ENCODE assay signal across 14 mouse cellular contexts in the genomic region with DNA sequence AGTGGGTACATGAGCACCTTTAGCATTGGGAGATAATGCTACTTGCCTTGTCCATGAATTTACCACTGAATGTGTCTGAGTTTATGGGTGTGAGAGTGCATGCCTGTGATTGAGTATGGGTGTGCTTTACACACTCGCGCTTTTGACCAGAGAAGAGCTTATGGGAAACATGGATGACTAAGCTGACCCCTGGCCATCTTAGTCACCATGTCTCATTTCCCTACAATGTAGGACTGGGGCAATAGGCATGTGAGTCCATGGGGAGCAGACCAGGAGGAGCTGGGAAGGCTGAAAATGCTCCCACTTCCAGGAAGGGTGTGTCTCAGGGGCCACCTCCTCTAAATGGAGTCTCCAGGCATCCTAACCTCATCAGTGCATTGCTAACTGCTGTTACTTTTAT. TPM values are rescaled to one million over a fixed set of nuclear protein-coding genes. Genes with fewer than 3 reads are reported as not detected.
DNase-seq lines count a peak whose midpoint lies in the region; ATAC-seq and TF ChIP-seq lines count a peak whose summit lies in the region.
"Had no signal": no experiment of that assay in that cellular context is flagged by ENCODE, and none has a peak within 500 bp of the region (broad histone marks: within the 10 kb centered on the region; RNA-seq: fewer than 3 reads in every experiment).

No protein-coding gene starts in this region.

- no peak overlapping the region for H3K4me3 ChIP-seq in C2C12 (ENCODE audit: insufficient read depth, poor library complexity, severe bottlenecking)
- peak overlapping the region; percentile 90 for H3K4me3 ChIP-seq in cortical plate, adult 2 months (ENCODE audit: insufficient read depth, low read length)
- H3K4me3 ChIP-seq in hindbrain, embryonic 10.5 days: peak overlapping the region; percentile 48; the same call in 1 of the 2 replicates
- peak overlapping the region; percentile 55 for H3K4me3 ChIP-seq in midbrain, embryonic 14.5 days (replicated peaks; ENCODE audit: low read depth, low read length)
- no peak overlapping the region for H3K4me3 ChIP-seq in kidney, embryonic 15.5 days (replicated peaks)
- H3K4me3 ChIP-seq in kidney, embryonic 14.5 days (ENCODE audit: low read length): no peak overlapping the region
- H3K4me3 ChIP-seq: heart, embryonic 15.5 days; limb, embryonic 12.5 days had no signal

- H3K36me3 ChIP-seq in C2C12 (ENCODE audit: control insufficient read depth, insufficient read depth): no peaks in the 10 kb centered on the region
- peaks cover 3% of the 10 kb centered on the region; the same call in 1 of the 2 replicates for H3K36me3 ChIP-seq in hindbrain, embryonic 10.5 days
- peaks cover 12% of the 10 kb centered on the region; the same call in 1 of the 2 replicates for H3K36me3 ChIP-seq in midbrain, embryonic 14.5 days (ENCODE audit: control insufficient read depth, insufficient read depth, low read length)
- H3K36me3 ChIP-seq in kidney, embryonic 15.5 days: no peaks in the 10 kb centered on the region
- no peaks in the 10 kb centered on the region for H3K36me3 ChIP-seq in kidney, embryonic 14.5 days (ENCODE audit: control insufficient read depth, insufficient read depth, low read length)
- H3K36me3 ChIP-seq: heart, embryonic 15.5 days; limb, embryonic 12.5 days had no signal

- no peaks in the 10 kb centered on the region for H3K9me3 ChIP-seq in hindbrain, embryonic 10.5 days
- H3K9me3 ChIP-seq in midbrain, embryonic 14.5 days (ENCODE audit: control insufficient read depth, low read length): no peaks in the 10 kb centered on the region
- no peaks in the 10 kb centered on the region for H3K9me3 ChIP-seq in kidney, embryonic 15.5 days (replicated peaks)
- no peaks in the 10 kb centered on the region for H3K9me3 ChIP-seq in kidney, embryonic 14.5 days (ENCODE audit: control insufficient read depth, low read length)
- H3K9me3 ChIP-seq: heart, embryonic 15.5 days; limb, embryonic 12.5 days had no signal

- intact Hi-C loops in gastrocnemius, postnatal 14 days (cut with DNase I; ENCODE audit: low total_unique reads): no loop called here

- ATAC-seq in midbrain, embryonic 14.5 days (ENCODE audit: low FRiP score, low TSS enrichment): no peak
- no peak for ATAC-seq in kidney, embryonic 15.5 days (replicated peaks; ENCODE audit: low FRiP score)
- ATAC-seq in kidney, embryonic 14.5 days (ENCODE audit: low FRiP score, low TSS enrichment): no peak

- no peak for TF ChIP-seq CTCF in C2C12 (IDR thresholded peaks at IDR 0.05; ENCODE audit: control insufficient read depth, insufficient read depth, insufficient read length)
- no peak for TF ChIP-seq CTCF in cortical plate, adult 2 months (IDR thresholded peaks at IDR 0.05; ENCODE audit: extremely low read depth, insufficient read depth, low read length)

- H3K9ac ChIP-seq in midbrain, embryonic 14.5 days (replicated peaks; ENCODE audit: low read length): peak overlapping the region; percentile 74
- no peak overlapping the region for H3K9ac ChIP-seq in kidney, embryonic 15.5 days
- H3K9ac ChIP-seq in kidney, embryonic 14.5 days (ENCODE audit: low read depth, low read length): no peak overlapping the region
- H3K9ac ChIP-seq: heart, embryonic 15.5 days; limb, embryonic 12.5 days; lung, embryonic 14.5 days had no signal

- H3K27ac ChIP-seq in cortical plate, adult 2 months (ENCODE audit: insufficient read depth, low read length): peak overlapping the region; percentile 53
- H3K27ac ChIP-seq in hindbrain, embryonic 10.5 days: no peak overlapping the region; the same call in 1 of the 2 replicates
- peak overlapping the region; percentile 88 for H3K27ac ChIP-seq in midbrain, embryonic 14.5 days (replicated peaks; ENCODE audit: low read depth, low read length)
- H3K27ac ChIP-seq in kidney, embryonic 15.5 days: no peak overlapping the region
- H3K27ac ChIP-seq in kidney, embryonic 14.5 days (ENCODE audit: low read depth, low read length): no peak overlapping the region
- H3K27ac ChIP-seq: heart, embryonic 15.5 days; limb, embryonic 12.5 days had no signal

- H3K79me2 ChIP-seq in C2C12 (ENCODE audit: control insufficient read depth, insufficient read depth): no peaks in the 10 kb centered on the region

- peak overlapping the region; percentile 59 for H3K4me2 ChIP-seq in midbrain, embryonic 14.5 days (ENCODE audit: low read length)
- no peak overlapping the region for H3K4me2 ChIP-seq in kidney, embryonic 15.5 days
- no peak overlapping the region for H3K4me2 ChIP-seq in kidney, embryonic 14.5 days (replicated peaks; ENCODE audit: low read depth, low read length)
- H3K4me2 ChIP-seq: heart, embryonic 15.5 days; limb, embryonic 12.5 days; lung, embryonic 14.5 days had no signal

- TF ChIP-seq POLR2A in cortical plate, adult 2 months (IDR thresholded peaks at IDR 0.05; ENCODE audit: extremely low read depth, insufficient read depth, low read length): no peak

- H3K27me3 ChIP-seq in C2C12 (ENCODE audit: control insufficient read depth, insufficient read depth, insufficient read length): peaks cover 42% of the 10 kb centered on the region
- H3K27me3 ChIP-seq in hindbrain, embryonic 10.5 days (ENCODE audit: insufficient read depth, poor library complexity, severe bottlenecking): peaks cover 100% of the 10 kb centered on the region
- peaks cover 41% of the 10 kb centered on the region for H3K27me3 ChIP-seq in midbrain, embryonic 14.5 days (ENCODE audit: control insufficient read depth, insufficient read depth, low read length)
- H3K27me3 ChIP-seq in kidney, embryonic 15.5 days: peaks cover 99% of the 10 kb centered on the region
- peaks cover 98% of the 10 kb centered on the region for H3K27me3 ChIP-seq in kidney, embryonic 14.5 days (ENCODE audit: control insufficient read depth, insufficient read depth, low read length)

- no peak for DNase-seq in hindbrain, embryonic 10.5 days (ENCODE audit: low spot score)
- DNase-seq in midbrain, embryonic 14.5 days: peak; percentile 12
- no peak for DNase-seq in gastrocnemius, postnatal 14 days
- DNase-seq in heart, postnatal 4 days: no peak
- DNase-seq: kidney, adult 18-20 months; layer of hippocampus, adult 9-11 months; lung, embryonic 14.5 days had no signal

- peaks cover 8% of the 10 kb centered on the region for H3K4me1 ChIP-seq in cortical plate, adult 2 months (ENCODE audit: control insufficient read depth, insufficient read depth, low read length)
- H3K4me1 ChIP-seq in hindbrain, embryonic 10.5 days (replicated peaks): peaks cover 57% of the 10 kb centered on the region
- H3K4me1 ChIP-seq in midbrain, embryonic 14.5 days (ENCODE audit: control insufficient read depth, insufficient read depth, low read length): peaks cover 33% of the 10 kb centered on the region
- peaks cover 14% of the 10 kb centered on the region for H3K4me1 ChIP-seq in kidney, embryonic 15.5 days
- no peaks in the 10 kb centered on the region for H3K4me1 ChIP-seq in kidney, embryonic 14.5 days (ENCODE audit: control insufficient read depth, insufficient read depth, low read length)

- 17% methylated on average over 2 of the region's 2 CpGs for WGBS in hindbrain, embryonic 10.5 days
- WGBS in midbrain, embryonic 14.5 days: 15% methylated on average over 2 of the region's 2 CpGs
- WGBS in kidney, embryonic 15.5 days: 14% methylated on average over 2 of the region's 2 CpGs
- 10% methylated on average over 2 of the region's 2 CpGs for WGBS in kidney, embryonic 14.5 days

- no peak overlapping the region for H3ac ChIP-seq in C2C12 (ENCODE audit: control insufficient read depth, insufficient read length, low read depth)

- no peaks in the 10 kb centered on the region for H3K79me3 ChIP-seq in C2C12 (ENCODE audit: low read depth)

TF ChIP-seq in C2C12, 6 proteins besides CTCF, POLR2A, EP300 and RAD21:
- TF ChIP-seq USF1 (IDR thresholded peaks at IDR 0.05; ENCODE audit: low read depth): no peak
- no peak for TF ChIP-seq CEBPB (IDR thresholded peaks at IDR 0.05; ENCODE audit: low read depth)
- TF ChIP-seq MAX (IDR thresholded peaks at IDR 0.05): peak; percentile 25

RNA-seq across cellular contexts. Expression of a gene that starts 44.4 kb away (rescaled TPM):
- polyA plus RNA-seq in C2C12 (2012; fragmentation: generic; extraction: Trizol): not detected
- polyA plus RNA-seq in cortical plate, adult 2 months (2012; rRNA removed): not detected in 2 replicates
- not detected in 2 replicates for polyA plus RNA-seq in hindbrain, embryonic 10.5 days (2016; fragmentation: Nextera tagmentation; extraction: Ambion mirVana)
- 0.21 and 0.22 TPM in 2 replicates for polyA plus RNA-seq in midbrain, embryonic 14.5 days (2014; fragmentation: Nextera tagmentation; extraction: Ambion mirVana)
- 6.5 and 6.6 TPM in 2 replicates for polyA plus RNA-seq in kidney, embryonic 15.5 days (2015; fragmentation: Nextera tagmentation; extraction: Ambion mirVana)
- not detected for total RNA-seq in gastrocnemius, postnatal 14 days (2021)
- 2.2 and 3.7 TPM in 2 replicates for polyA plus RNA-seq in kidney, embryonic 14.5 days (2014; fragmentation: Nextera tagmentation; extraction: Ambion mirVana)
- total RNA-seq in heart, postnatal 4 days (2021): not detected
- total RNA-seq: megakaryocyte-erythroid progenitor cell, adult 5-6 weeks had no signal
- polyA plus RNA-seq: lung, embryonic 14.5 days had no signal

Comparison
In these comparisons a context has a peak if more than half of its experiments do, and no peak if none do; other contexts are left out.
1. H3K4me3 ChIP-seq: peak in cortical plate, adult 2 months (single experiment), hindbrain, embryonic 10.5 days (single experiment) and midbrain, embryonic 14.5 days (single experiment); none in C2C12 (single experiment), kidney, embryonic 15.5 days (single experiment) and kidney, embryonic 14.5 days (single experiment).
2. H3K27ac ChIP-seq: peak in cortical plate, adult 2 months (single experiment) and midbrain, embryonic 14.5 days (single experiment); none in hindbrain, embryonic 10.5 days (single experiment), kidney, embryonic 15.5 days (single experiment) and kidney, embryonic 14.5 days (single experiment).